ENCODE assay signal across 9 mouse cellular contexts in the genomic region with DNA sequence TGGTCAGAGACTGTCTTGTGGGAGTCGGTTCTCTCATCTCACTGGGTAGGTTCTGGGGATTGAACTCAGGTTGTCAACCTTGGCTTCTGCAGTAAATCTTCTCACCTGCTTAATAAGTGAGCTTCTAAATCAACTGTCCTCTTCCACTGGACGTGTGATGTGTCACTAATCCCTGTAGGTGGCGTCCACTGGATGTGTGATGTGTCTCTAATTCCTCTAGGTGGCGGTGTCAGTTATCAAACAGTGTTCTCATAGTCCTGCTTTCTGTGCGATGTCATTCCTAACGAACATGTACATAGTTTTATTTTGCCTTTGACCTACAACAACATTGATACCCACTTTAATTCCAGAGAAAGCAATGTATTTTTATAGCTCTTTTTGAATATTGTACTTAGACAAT. TPM values are rescaled to one million over a fixed set of nuclear protein-coding genes. Genes with fewer than 3 reads are reported as not detected.
DNase-seq lines count a peak whose midpoint lies in the region; ATAC-seq lines count a peak whose summit lies in the region.
"Had no signal": no experiment of that assay in that cellular context is flagged by ENCODE, and none has a peak within 500 bp of the region (broad histone marks: within the 10 kb centered on the region; RNA-seq: fewer than 3 reads in every experiment).

No protein-coding gene starts in this region.

- no peak for ATAC-seq in heart, embryonic 12.5 days (ENCODE audit: insufficient number of reproducible peaks, low FRiP score)

- no peaks in the 10 kb centered on the region for H3K4me1 ChIP-seq in heart, embryonic 12.5 days (replicated peaks)
- H3K4me1 ChIP-seq: neural tube, embryonic 13.5 days had no signal

- no peak overlapping the region for H3K9ac ChIP-seq in heart, embryonic 12.5 days
- H3K9ac ChIP-seq: neural tube, embryonic 13.5 days had no signal

- H3K36me3 ChIP-seq in heart, embryonic 12.5 days: no peaks in the 10 kb centered on the region
- H3K36me3 ChIP-seq: neural tube, embryonic 13.5 days had no signal

- peak; percentile 38 for DNase-seq in heart, postnatal 4 days
- peak; percentile 43 for DNase-seq in 3T3-L1 (ENCODE audit: low read depth, low spot score)
- peak; percentile 34 for DNase-seq in MEL-GATA-1-ER (ENCODE audit: extremely low read depth, low read depth)
- peak; percentile 14 for DNase-seq in gonadal fat pad, adult 2 months (ENCODE audit: low read depth)
- no peak for DNase-seq in right cerebral cortex, adult 2 months (ENCODE audit: low spot score in 2 of 2)
- no peak for DNase-seq in adrenal gland, postnatal 25 days
- no peak for DNase-seq in heart, postnatal 36 days

- intact Hi-C loops in heart, postnatal 36 days (cut with DNase I): loop anchor here (5.0 kb wide), 1 partner anchor 112 kb away; a partner anchor contains a TSS

- no peak overlapping the region for H3K4me3 ChIP-seq in heart, embryonic 12.5 days
- H3K4me3 ChIP-seq: neural tube, embryonic 13.5 days had no signal

- 48% methylated on average over 6 of the region's 6 CpGs for WGBS in heart, embryonic 12.5 days

- no peak overlapping the region for H3K27ac ChIP-seq in heart, embryonic 12.5 days (ENCODE audit: poor library complexity, severe bottlenecking)
- H3K27ac ChIP-seq: neural tube, embryonic 13.5 days had no signal

- no peak overlapping the region for H3K4me2 ChIP-seq in heart, embryonic 12.5 days
- H3K4me2 ChIP-seq: neural tube, embryonic 13.5 days had no signal

- no peaks in the 10 kb centered on the region for H3K27me3 ChIP-seq in heart, embryonic 12.5 days (replicated peaks)
- H3K27me3 ChIP-seq: neural tube, embryonic 13.5 days had no signal

- no peaks in the 10 kb centered on the region for H3K9me3 ChIP-seq in heart, embryonic 12.5 days (replicated peaks)
- H3K9me3 ChIP-seq: neural tube, embryonic 13.5 days had no signal

RNA-seq across cellular contexts. Expression of a gene that starts 30.8 kb away (rescaled TPM):
- total RNA-seq in heart, postnatal 4 days (2021): 10 to 100 TPM; 34.4 to 40.0 TPM
- polyA plus RNA-seq in heart, embryonic 12.5 days (2016; fragmentation: Nextera tagmentation; extraction: Ambion mirVana): 10.6 and 11.1 TPM in 2 replicates
- polyA plus RNA-seq in gonadal fat pad, adult 2 months (2012; rRNA removed): 2.3 and 2.6 TPM in 2 replicates
- 7.1 and 10.2 TPM in 2 replicates for total RNA-seq in adrenal gland, postnatal 25 days (2021)
- total RNA-seq in heart, postnatal 36 days (2021): 10 to 100 TPM; 43.6 to 47.7 TPM

Comparison
In these comparisons a context has a peak if more than half of its experiments do, and no peak if none do; other contexts are left out.
1. DNase-seq: peak in heart, postnatal 4 days (single experiment), 3T3-L1 (single experiment), MEL-GATA-1-ER (single experiment) and gonadal fat pad, adult 2 months (single experiment); none in right cerebral cortex, adult 2 months (0 of 2), adrenal gland, postnatal 25 days (single experiment) and heart, postnatal 36 days (0 of 2).